Mouse (Mus musculus) frontal cortex, postnatal 36 days (tissue): ENCODE measurements around the gene Gm16503.
"Not testable (repeated sequence)": the region's sequence is repeated elsewhere in the genome, so short reads cannot be mapped to it uniquely, and the experiment has no call there.

Source experiments
- DNase-seq, 2 experiments: peaks; one replicate each; pipeline ENCODE4 v3.0.0; 2022; ENCODE audit warnings: low spot score in 2 of 2

The Gm16503 gene

DNA sequence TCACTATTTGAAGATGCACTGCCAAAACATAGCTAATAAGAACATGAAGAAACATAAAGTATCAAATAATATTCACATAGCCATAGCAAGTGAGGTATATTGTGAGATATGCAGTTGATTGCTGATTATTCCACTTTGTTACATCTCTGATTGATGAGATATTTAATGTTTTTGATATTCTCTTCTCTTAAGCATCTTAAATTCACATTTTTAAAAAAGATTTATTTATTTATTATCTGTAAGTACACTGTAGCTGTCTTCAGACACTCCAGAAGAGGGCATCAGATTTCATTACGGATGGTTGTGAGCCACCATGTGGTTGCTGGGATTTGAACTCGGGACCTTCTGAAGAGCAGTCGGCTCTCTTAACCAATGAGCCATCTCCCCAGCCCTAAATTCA lies at the start of gene Gm16503:
TSS of gene Gm16503 (plus strand) at position 301 of the 400 bp plus-strand sequence.
- not testable (repeated sequence) for DNase-seq

DNA sequence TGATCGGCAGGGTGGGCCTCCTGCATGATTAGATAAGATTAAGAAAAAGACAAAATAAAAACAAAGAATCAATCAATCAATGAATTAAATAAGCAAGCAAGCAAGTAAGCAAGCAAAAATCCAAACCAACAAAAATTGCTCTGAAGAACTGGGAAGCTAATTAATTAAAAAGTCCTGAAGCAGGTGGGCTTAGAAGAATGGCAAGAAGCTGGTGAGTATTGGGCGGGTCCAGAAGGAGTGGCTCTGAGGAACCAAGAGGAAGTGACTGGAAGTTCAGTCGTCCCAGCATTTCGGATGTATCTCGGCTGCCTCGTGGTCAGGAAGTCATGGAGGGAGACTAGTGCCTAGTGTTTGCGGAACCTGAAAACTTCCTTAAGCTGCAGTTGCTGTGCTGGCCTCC lies 47.9 kb upstream of the Gm16503 start, which contains the start of gene Zfp982:
TSS of gene Zfp982 (plus strand) at position 301 of the 400 bp plus-strand sequence.
- DNase-seq = not testable (repeated sequence)

DNA sequence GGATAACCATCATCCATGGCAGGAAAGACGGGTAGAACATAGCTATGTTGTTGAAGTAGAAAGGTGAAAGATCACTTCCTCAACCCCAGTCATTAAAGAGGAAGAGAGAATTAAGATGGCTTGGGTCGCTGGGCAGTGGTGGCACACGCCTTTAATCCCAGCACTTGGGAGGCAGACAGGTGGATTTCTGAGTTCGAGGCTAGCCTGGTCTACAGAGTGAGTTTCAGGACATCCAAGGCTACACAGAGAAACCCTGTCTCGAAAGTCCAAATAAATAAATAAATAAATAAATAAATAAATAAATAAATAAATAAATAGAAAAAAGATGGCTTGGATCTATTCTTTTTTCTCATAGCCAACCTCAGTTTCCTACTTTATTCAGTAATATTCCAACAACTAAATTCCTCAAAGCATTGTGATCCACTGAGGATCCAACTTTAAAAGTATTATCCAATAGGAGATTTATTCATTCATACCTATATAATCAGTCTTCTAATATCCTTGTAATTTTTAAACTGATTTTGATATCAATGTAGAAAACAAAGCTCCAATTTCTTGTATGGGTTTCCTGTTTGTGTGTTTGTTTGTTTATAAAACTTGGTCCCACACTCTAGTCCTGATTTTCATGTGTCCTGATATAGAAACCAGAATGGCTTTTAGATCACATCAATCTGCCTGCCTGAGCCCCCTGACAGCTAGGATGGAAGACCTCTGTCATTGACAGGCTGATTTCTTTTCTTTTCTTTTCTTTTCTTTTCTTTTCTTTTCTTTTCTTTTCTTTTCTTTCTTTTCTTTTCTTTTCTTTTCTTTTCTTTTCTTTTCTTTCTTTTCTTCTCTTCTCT lies 41.0 kb upstream of the Gm16503 start:
- DNase-seq = not testable (repeated sequence)

DNA sequence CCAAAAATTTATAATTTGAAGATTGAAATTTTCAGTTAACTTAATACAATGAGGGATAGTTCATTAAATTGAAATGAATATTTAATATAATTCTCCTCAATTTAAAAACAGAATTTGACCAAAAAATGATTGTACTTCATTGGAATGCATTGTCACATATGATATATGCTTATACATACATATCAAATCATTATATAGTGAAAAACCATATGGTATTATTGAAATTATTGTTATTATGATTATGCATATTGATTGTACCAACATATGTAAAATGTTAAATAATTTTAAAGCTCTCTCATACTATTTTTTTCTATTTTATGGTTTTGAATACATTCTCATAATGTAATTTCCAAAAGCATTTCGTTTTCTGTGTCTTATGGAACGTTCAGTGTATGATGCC lies 30.8 kb upstream of the Gm16503 start:
- DNase-seq = no peak

DNA sequence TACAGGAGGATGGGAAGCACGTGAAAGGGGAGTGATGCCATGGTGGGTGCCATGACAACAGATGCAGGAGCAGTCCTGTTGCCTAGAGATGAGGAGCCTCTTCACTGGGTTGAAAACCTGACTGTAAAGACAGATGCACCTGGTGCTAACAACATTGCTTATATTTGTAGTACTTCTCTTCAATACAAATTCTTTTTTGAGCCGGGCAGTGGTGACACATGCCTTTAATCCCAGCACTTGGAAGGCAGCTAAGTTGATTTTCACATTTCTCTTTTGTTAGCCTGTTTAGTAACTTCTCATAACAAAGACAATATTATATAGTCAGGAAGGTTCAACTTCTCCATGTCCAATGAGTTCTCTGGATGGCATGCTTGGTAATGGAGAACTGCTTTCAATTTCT lies 21.0 kb upstream of the Gm16503 start:
- DNase-seq = no peak

DNA sequence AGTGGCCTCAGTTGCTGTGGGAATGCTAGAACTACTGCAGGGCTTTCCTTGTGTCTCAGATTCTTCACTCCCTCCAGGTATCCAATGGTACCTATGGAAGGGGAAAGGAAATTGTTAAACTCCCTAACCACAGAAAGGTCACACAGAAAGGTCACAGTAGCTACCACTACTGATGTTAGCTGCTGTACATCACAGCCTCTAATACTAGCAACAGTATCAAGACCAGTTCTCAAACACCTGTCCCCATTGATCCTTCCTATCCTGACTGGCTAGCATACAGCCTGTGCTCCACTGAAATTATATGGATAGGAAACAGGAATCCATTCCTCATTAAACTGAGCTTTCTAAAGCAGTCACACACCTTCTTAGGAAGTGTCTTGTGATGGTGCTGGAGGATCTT lies 19.9 kb upstream of the Gm16503 start:
- no peak for DNase-seq

DNA sequence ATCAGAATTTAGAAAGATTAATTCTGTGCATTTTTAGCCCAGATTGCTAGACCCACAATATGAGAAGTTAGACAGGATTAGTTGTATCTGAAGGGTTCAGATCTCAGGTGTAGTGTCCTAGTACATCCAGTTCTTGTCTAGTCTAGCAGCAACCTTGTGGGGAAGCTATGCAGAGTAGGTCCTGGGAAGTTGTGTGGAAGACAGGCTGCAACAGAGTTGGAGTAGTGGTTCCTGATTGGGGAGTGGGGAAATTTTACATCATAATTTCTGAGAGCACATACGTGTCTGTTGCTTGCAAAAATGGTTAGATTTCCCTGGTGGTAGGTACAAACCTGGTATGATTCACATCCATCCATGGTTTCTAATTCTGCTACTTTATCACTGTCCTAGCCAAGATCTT lies 14.9 kb upstream of the Gm16503 start:
- no peak for DNase-seq

DNA sequence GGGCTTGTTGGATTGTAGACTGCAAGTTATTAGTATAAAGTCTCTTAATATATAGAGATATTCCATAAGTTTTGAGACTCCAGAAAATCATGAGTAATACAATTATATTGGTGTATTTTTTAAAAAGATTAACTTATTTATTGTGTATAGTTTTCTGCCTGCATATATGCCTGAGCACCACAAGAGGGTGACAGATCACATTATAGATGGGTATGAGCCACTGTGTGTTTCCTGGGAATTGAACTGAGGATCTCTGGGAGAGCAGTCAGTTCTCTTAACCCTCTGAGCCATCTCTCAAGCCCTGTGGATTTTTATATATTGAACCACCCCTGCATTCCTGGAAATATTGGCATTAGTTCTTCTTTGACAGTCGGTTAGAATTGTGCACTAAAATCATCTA lies 9.7 kb upstream of the Gm16503 start:
- no peak for DNase-seq

DNA sequence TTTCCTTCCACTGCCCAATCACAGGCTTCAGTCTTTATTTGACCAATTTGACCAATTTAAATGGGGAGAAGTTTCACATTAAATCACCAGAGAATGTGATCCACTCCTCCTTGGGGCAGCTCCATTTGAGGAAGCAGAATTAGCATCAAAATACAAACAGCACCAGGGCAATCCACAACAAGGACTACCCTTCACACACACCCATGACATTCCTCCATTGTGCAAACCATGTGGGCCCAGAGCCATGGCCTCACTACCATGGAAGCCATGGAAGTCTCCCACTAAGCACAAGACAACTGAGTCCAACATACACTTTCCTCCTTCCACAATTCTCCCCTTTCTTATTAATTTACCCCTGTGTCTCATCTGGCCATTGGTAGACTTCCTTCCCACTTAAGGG lies 4.1 kb upstream of the Gm16503 start:
- not testable (repeated sequence) for DNase-seq

DNA sequence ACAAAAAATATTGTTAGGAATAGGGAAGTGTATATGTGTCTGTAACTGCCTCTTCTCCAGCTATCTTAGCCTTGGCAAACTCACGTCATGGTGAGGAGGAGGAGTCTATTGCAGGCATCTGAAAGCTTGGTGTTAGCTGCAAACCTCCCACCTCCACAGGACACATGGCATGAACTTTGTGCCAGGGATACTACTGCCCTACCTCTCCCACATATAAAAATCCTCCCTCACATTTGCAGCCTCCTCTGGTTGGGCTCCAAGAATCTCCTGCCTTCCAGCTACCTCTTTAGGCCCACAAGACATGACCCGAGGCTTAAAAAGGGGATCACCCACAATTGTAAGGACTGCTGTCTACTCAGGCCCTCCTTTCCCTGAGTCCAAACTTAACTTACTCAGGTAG lies 2.3 kb upstream of the Gm16503 start:
- DNase-seq = no peak

DNA sequence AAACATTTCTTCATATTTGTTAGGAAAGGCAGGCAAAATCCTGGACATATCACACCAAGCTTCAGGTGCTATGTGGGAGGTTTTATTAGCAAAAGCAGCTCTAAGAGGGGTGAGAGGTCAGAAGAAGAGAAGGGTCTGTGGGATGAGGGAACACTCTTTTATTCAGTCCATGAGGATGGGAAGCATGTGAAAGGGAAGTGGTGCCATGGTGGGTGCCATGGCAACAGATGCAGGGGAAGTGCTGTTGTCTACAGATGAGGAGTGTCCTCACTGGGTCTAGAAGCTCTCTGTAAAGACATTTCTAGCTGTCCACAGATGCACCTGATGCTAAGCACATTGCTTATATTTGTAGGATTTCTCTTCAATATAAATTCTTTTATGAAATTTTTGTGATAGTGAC lies 1.1 kb downstream of the Gm16503 start:
- DNase-seq = no peak

DNA sequence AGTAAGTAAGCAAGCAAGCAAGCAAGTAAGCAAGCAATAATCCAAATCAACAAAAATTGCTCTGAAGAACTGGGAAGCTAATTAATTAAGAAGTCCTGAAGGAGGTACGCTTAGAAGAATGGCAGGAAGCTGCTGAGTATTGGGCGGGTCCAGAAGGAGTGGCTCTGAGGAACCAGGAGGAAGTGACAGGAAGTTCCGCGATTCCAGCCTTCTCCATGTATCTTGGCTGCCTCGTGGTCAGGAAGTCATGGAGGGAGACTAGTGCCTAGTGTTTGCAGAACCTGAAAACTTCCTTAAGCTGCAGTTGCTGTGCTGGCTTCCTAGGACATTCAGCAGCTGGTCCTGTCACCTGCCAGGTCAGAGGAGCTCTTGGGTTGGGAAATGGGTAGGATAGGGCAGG lies 13.1 kb downstream of the Gm16503 start, which contains the start of gene Zfp985:
TSS of gene Zfp985 (plus strand) at position 207 of the 400 bp plus-strand sequence.
- DNase-seq = not testable (repeated sequence)

DNA sequence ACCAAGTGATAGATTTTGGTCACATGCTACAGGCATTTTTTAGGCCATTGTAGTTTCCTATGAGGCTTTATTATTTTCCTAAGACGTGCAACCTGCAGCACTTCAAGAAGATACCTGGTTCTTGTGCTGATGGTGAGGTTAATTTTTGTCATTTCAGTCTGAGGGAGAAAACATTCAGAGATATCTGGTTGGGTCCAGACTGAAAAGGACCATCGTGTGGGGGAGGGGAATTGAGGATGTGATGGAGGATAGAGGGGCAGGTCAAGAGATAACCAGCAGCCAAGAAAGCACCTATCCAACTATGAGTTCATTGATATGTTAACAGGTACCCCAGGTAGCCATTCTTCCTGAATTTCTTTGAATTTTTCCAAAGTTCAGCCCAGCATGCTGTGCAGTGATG lies 14.3 kb downstream of the Gm16503 start:
- not testable (repeated sequence) for DNase-seq

DNA sequence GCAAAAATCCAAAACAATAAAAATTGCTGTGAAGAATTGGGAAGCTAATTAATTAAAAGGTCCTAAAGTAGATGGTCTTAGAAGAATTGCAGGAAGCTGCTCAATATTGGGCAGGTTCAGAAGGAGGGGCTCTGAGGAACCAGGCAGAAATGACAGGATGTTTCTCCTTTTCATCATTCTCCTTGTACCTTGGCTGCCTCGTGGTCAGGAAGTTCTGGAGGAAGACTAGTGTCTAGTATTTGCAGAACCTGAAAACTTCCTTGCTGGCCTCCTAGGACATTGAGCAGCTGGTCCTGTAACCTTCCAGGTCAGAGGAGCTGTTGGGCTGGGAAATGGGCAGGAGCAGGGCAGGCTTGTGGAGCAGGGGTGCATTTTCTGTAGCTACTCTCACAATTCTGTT lies 16.9 kb downstream of the Gm16503 start:
- DNase-seq = not testable (repeated sequence)

DNA sequence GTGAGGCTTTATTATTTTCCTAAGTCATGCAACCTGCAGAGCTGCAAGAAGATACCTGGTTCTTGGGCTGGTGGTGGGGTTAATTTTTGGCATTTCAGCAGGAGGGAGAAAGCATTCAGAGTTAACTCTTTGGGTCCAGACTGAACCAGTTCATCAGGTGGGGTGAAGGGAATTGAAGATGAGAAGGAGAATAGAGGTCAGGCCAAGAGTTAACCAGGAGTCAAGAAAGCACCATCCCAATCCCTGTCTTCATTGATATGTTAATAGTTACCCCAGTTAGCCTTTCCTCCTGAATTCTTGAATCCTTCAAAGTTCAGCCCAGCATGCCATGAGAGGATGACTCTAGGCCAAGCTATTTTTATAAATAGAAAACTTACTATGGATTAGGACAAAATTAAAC lies 18.0 kb downstream of the Gm16503 start:
- DNase-seq = not testable (repeated sequence)

DNA sequence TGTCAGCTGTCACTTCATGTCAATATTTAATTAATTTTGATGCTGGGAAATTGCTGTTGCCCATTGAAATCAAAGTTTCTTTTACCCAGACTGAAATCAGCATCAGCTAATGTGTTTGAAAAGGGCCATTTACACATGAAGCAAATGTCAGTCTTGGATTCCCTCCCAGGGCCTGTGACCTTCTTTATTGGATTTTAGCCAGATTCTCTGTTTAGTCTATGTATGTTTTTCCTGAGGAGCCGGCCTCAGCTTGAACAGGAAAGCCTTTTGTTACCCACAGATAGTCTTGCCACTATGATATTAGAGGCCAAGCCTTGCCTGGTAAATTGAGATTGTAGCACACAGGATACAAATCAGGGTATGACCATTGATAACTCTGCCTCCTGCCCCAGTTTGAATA lies 19.1 kb downstream of the Gm16503 start:
- not testable (repeated sequence) for DNase-seq

DNA sequence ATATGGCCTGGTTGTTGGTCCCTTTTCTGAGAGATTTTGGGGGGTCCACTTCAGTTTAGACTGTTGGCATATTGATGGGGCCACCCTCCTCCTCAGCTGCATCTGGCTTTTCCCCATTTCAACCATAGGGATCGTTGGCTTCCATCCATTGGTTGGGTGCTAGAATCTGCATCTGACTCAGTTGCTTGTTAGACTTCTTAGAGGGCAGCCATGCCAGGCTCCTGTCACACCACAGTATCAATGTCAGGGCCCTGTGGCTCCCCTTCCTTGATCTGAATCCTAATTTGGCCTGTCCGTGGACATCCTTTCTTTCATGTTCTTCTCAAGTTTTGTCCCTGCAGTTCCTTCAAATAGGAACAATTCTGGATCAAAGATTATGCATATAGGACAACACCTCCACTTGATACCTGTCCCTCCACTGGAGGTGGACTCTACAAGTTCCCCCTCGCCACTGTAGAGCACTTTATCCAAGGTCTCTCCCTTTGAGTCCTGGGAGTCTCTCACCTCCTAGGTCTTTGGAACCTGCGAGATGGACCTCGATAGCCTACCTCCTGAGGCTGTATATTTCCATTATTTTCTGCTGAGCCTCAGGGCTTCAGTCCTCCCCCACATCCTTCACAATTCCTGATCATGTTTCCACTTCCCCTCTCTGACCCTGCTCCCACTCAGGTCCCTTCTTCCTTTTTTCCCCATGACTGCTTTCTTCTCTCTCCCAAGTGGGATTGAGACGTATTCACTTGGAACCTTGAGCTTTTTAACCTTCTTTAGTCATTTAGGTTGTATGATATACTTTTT lies 25.6 kb downstream of the Gm16503 start:
- DNase-seq = no peak

DNA sequence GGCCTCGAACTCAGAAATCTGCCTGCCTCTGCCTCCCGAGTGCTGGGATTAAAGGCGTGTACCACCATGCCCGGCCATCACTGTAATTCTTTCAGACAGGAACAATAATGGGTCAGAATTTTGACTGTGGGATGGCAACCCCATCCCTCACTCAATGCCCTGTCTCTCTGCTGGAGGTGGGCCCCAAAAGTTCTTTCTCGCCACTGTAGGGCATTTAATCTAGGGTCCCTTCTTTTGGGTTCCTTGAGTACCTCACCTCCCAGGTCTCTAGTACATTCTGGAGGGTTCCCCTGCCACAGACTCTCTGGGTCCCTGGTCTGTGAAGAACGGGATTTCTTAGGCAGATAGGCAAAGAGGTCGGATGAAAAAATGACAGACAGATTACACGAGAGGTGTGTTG lies 31.1 kb downstream of the Gm16503 start:
- not testable (repeated sequence) for DNase-seq

DNA sequence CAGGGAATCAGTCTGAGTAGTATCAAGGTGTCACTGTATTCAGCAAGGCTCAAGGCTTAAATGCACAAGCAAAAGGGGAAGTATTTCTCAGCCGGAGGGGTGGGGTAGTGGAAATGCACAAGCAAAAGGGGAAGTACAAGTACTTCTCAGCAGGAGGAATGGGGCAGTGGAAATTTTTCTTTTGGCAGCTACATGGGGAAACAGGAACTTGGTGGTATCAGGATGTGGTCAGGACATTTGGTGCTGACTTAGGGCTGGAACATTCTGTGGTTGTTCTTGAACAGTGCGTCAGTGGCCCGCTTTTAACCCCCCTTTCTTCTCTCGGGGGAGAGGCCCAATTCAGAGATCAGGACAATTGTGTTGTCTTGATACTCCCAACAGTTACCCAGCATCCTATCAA lies 39.4 kb downstream of the Gm16503 start:
- not testable (repeated sequence) for DNase-seq

DNA sequence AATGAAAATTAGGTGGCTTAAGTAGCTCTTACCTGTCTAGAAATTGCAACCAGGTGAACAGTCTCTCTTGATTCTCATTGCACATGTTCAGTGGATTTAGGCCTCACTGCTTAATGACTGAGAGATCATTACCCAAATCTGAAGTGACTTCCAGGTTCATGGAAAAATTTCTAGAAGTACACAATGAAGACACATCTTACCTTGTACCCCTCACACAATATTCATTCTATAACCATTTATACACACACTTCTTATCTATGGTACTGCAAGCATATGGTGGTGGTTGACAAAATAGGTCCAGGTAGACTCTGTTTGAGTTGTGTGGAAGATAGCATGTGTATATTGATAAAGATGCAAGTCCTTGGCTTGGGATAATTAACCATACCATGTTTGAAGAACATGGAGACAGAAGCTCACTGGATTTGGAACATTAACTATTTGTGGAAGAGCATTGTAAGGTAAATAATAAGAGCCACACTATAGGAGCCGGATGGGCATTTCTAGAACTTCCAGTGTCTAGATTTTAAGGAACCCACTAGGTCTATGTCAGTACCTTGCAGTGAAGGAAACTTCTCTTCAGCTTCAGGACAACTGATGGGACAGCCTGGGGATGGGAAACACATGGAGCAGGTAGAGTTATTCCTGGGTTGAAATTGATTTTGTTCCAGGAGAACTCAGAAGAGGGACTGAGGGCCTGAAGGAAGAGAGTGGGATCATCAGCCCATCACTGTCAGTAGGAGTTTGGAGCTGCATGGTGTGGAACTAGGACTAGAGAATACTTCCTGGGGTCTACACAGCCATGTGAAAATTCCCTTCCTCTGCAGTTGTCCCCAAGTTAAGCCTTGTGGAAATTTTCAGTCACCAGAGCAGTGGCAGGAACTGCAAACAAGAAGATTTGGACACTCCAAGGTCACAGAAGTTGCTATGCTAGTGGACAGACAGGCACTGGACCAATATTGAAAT lies 46.8 kb downstream of the Gm16503 start:
- no peak for DNase-seq
